Mouse (Mus musculus): ENCODE measurements around the gene Accs.

Gene Accs

DNA sequence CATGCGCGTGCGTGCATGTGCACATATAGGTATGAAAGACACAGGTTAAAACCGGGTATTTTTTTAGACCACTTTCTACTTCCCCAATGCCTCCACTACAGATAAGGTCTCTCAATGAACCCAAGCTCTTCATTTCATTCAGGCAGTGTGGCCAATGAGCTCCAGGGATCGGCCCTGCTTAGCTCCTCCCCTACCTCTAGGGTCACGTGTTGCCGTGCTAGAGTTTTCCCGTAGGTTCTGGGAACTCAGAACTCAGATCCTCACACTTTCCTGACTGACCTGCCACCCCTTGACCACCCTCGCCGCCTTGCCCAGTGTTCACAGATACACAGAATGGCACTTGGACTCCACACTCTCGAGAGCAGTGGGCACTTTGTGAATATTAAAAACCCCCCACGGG lies 9.1 kb upstream of the Accs start:
- DNase-seq (ENCODE audit: low read depth in 1 of 2, low spot score in 2 of 2) = no peak

DNA sequence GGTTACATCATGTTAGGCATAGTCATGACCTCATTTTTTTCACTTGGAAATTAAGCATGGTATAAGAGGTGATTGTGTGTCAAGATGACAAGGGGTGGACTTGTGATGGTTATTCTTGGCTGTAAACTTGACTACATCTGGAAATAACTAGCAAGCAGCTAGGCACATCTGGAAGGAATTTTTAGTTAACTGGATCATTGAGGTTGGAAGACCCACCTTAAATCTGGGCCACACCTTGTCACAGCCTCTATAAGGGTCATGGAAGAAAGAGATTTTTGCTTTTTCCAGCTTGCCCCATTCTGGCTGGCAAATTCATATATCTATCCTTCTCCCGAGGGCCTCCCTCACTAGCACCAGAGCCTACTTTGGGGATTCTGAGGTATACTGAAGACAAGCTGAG lies 1.6 kb upstream of the Accs start:
- no peak for DNase-seq (ENCODE audit: low read depth in 1 of 2, low spot score in 2 of 2)

DNA sequence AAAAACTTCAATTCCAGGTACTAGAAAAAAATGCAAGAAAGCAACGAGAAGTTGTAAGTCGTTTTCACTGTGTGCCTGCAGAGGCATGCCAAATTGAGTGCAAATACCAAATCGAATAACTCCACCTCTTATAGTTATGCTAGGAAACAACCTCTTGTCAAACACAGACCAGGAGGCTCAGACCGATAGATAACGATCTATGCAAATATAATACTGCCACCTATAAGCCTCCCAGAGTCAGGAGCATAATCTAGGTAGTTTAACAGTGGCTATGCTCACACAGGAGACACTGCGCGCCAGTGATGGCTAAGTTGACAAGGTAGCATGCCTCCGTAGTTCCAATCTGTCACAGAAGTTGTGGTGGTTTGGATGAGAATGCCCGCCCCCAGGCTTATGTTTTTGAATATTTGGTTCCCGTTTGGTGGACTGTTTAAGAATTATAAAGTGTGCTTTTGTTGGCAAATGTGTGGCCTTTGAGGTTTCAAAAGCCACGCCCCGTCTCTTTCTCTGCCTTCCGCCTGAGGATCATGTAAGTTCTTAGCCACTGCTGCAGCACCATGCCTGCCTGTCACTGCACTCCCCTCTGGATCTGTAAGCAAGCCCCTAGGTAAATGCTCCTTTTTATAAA lies 688 bp upstream of the Accs start:
- DNase-seq (ENCODE audit: low read depth in 1 of 2, low spot score in 2 of 2) = no peak

DNA sequence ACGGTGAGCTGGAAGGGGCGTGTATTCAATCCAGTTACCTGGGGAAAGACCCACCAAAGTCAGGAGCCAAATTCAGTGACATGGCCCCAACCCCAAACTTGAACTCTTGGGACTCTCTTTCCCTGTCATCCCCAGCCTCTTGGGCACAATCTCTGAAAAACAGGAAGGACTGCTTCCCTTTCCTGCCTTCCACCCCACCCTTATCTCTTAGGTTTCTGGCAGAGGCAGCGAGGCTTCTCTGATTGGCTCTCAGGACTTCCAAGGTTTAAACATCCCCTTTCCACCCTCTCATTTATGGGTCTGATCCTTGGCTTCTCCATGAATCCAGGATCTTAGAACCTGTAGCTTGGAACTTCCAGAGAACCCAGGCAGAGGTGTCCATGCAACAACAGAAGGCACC lies 8.4 kb downstream of the Accs start:
- no peak for DNase-seq (ENCODE audit: low read depth in 1 of 2, low spot score in 2 of 2)

DNA sequence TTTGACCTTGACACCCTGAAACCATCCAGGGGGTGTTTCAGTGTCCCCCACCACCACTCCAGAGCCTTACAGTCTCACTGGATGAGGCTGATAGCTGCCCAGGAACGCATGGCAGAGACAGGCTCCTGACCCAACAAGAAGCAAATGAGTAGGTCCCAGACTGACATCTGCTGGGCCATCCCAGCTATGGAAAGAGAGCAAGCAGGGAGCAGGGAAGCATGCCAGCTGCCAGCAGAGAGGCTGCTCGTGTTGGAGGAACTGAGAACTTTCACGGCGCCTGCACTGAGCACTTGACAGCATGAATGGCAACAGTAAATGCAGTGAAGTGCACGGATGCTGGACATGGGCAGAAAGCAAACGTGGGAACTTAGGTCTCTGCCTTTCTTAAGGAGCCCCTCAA lies 9.6 kb downstream of the Accs start:
- DNase-seq (ENCODE audit: low read depth in 1 of 2, low spot score in 2 of 2) = no peak

DNA sequence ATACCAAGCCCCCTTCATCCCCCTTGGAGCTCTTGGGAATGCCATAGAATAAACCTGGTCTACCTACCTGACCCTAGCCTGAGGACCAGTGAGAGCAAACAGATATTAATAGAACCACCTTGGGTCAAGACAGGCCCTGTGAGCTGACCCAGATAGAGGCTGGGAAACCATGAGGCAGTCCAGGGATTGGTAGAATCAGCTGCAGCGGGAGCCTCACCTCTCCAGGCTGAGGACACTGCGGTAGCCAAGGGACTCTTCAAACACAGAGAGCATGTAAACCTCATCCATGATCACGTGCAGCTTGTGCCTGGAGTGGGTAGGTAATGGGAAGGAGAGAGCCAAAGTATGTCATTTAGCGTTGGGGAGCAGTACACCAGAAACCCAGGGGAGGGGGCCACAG lies 10.8 kb downstream of the Accs start:
- DNase-seq (ENCODE audit: low read depth in 1 of 2, low spot score in 2 of 2) = no peak

DNA sequence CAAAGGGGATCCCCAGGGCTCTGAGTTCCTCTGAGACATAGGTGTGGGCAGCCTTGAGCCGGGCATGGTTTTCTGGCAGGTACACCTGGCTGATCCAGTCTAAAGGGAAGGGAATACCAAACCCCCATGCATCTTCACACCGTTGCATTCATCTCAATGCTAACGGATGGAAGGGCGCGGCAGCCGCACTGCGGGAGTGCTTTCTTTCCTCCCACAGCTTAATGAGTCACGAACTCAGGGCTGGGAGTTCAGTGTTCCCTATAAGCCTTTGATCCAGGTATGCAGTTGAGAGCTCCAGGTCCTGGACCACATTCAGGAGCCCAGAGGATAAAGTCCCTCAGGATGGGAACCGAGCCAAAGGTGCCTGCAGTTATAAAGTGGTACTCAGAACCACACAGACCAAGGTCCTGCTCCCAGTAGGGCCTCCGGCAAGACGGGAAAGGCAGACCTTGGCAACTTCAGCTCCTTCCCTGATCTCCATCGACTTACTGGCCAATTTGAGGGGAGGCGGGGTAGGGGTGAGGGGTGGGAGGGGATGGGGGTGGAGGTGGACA lies 13.4 kb downstream of the Accs start:
- no peak for DNase-seq (ENCODE audit: low read depth in 1 of 2, low spot score in 2 of 2)

DNA sequence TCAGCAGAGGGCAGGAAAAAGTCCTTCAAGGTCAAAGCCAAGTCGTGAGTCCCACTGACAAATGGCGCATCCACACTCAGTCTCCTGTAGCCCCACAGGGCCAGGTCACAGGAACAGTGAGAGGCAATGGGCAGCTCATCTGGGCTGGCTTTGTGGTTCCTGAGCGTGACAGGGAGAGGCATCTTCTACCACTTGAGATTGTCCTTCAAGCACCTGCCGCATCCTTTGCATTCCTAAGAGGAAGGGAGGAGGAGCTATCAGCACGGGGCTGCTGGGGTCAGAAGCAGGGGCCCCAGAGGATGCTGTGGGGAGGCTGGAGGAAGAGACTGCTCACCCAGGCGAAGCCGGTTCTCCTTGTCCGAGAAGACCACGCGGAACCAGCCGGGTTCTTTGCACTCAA lies 14.1 kb downstream of the Accs start:
- no peak for DNase-seq (ENCODE audit: low read depth in 1 of 2, low spot score in 2 of 2)

DNA sequence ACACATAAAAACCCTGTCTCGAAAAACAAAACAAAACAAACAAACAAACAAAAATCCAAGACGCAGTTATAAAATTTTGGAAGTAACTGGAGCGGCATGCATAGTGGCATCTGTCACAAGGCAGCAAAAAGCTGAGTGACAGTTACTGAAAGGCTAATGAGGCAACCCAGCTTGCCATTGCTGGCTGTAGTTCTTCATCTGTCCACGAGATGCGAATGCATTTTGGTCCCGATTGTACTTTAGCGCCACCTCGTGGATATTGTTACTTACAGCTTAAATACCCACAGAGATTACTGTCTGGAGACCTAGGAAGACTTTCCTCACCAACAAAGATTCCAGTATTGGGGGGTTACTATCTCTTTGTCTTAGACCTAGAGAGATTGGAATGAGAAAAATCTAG lies 26.2 kb downstream of the Accs start:
- peak; percentile 46 to 52 for DNase-seq (ENCODE audit: low read depth in 1 of 2, low spot score in 2 of 2)

DNA sequence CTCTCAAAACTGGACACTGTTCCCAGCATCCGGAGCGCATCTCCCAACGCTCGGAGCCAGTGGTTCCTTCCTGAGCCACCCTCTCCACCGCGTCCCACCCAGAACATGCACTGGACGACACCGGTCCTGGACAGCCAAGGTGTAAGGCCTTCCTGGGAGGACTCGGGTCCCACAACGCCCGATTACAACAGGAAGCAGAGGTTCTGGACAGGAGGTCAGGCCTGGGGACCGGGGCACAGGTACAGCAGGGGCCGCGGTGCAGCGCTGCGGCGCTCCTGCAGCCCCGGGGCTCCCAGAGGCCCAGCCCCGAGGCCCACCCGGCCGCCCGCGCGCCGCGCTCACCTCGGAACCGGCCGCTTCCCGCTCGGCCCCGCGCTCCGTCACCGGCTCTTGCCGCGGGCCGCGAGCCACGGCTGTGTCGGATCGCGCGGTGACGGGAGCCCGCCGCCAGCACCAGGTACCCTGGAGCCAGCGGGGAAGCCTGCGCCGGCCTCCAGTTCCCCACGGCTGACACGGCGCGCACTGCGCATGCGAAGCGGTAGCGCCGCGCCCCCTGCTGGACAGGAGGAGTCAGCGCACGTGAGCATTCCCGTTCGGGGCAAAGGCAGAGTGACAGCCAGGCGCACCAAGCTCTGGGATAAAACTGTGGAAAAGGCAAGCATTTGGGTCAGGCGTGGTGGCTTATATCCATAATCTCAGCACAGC lies 27.5 kb downstream of the Accs start, which contains the start of gene Ext2:
TSS of gene Ext2 (minus strand) at position 524 of the 705 bp plus-strand sequence.
- peak; percentile 39 to 79 for DNase-seq (ENCODE audit: low read depth in 1 of 2, low spot score in 2 of 2)

DNA sequence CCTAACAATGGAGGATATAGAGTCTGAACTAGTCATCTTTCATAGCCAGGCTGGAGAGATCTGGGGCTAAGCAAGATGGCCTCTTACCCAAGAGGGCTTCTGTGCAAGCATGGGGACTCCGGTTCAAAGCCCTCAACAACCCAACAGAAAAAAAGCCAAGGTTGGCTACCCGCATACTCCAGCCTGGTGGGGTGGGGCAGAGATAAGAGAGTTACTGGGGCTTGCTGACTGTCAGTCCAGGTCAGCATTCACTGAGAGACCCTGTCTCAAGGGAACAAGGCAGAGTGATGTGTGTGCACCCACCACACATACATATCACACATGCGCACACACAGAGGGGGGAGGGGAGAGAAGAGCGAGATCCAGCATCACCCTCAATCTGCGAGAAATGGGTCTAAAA lies 32.0 kb downstream of the Accs start:
- DNase-seq (ENCODE audit: low read depth in 1 of 2, low spot score in 2 of 2) = no peak

DNA sequence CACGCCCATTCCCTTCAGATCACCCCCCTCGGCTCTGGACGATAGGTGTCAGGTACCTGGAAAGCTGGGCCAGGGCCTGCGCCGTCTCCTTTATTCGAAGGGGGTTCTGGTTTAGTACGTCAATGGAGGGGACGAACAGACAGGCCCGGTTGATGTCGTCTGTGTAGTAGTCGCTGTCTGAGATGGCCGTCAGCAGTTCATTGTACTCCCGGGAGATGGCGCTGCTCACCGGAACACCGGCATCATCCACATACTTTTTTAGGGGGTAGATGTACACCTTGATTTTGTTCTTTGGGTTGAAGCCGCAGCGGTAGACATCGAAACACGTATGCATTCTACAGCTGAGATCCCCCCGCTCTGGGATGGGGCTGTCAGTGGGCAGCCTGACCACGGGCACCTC lies 36.4 kb downstream of the Accs start:
- DNase-seq (ENCODE audit: low read depth in 1 of 2, low spot score in 2 of 2) = no peak

DNA sequence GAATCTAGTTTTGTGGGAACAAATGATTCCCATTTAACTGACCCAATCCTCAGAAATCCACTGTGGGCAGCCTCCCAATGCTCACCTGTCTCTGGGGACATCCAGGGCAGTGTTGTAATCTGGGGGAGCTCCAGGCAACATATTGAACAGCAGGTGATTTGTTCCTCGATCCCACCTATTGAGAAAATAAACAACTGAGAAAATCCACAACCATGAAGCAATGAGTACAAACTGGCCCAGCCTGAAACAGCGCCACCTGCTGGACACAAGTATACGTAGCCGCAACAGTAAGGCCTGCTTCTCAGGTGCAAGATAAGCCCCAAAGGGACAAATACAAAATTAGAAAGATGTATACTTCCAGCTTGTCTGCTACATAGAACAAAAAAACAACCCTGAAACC lies 37.9 kb downstream of the Accs start:
- peak in 1 of 2 experiments; percentile 33 for DNase-seq (ENCODE audit: low read depth in 1 of 2, low spot score in 2 of 2)

DNA sequence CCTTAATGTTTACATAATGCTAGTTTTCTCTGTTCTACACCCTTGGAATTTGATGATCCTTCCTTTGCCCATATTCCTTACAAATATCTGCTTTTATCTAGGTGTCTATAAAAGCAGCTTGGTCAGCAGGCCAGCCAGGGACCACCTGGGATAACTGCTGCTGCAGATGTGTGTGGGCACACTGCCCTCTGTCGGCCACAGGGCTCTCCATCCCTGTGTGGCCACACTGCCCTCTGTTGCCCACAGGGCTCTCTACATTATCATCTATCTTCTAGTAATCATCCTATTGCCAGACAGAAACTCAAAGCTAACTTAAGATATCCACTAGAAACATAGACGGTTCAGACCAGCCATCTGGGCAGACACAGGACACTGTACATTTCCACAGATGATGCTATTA lies 39.8 kb downstream of the Accs start:
- DNase-seq (ENCODE audit: low read depth in 1 of 2, low spot score in 2 of 2) = no peak

DNA sequence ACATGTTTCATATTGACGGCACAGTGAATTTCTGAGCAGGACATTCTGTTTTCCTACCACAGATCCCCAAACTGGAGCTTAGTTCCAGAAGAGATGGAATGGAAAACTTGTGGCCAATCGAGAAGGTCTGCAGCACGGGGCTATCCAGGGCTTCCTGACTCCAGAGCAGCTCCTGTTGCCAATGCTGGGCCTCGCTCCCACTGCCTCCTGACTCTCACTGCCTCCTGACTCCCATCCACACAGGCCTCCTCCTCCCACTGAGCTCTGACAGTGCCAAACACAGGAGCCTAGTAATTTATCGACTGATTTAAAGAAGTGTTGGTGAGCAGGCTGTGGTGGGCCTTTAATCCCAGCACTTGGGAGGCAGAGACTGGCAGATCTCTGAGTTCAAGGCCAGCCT lies 41.7 kb downstream of the Accs start:
- DNase-seq (ENCODE audit: low read depth in 1 of 2, low spot score in 2 of 2) = no peak

DNA sequence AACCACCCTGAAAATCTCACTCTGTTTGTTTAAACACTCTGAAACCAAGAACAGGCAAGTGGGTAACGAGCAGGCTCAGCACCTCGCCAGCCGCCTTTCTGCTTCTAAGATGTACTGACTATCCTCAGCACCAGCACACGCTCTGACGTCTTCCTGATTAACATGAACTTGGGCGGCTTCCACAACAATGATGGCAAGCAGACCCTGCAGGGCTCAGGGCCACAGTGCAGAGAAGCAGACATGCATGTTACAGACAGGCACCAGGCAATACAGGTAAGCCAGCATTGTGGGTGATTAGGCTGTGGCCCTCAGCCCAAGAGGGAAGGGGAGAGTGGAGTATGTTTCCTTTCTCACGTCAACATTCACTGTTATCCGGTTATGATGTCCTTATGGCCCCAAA lies 42.3 kb downstream of the Accs start:
- no peak for DNase-seq (ENCODE audit: low read depth in 1 of 2, low spot score in 2 of 2)

DNA sequence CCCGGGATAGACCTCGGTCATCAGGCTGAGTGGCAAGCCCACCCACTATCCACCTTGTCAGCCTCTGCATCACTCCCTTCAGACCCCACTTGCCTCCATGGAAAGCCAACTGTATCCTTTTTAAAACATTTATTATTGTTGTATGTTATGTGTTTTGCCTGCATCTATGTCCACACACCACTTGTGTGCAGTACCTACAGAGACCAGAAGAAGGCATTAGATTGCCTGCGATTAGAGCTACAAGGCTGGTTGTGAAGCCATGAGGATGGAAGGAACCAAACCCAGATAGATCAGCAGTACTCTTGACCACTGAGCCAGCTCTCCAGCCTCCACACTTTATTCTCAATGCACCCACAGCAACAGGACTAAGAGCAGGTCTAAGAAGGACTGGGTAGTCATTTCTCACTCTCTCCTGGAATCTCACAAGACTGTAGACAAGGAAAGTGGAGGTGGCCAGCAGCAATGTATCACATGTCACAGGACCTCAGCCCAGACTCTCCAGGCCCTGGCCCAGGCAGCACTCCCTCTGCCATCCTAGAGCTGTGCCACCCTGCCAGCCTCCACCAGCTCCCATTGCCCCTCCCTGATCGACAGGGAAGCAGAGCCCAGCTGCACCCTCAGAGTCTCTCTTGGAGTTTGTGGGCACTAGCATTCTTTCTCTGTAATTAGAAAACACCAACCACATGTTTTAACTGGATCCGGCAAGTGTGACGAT lies 43.1 kb downstream of the Accs start:
- DNase-seq (ENCODE audit: low read depth in 1 of 2, low spot score in 2 of 2) = no peak

DNA sequence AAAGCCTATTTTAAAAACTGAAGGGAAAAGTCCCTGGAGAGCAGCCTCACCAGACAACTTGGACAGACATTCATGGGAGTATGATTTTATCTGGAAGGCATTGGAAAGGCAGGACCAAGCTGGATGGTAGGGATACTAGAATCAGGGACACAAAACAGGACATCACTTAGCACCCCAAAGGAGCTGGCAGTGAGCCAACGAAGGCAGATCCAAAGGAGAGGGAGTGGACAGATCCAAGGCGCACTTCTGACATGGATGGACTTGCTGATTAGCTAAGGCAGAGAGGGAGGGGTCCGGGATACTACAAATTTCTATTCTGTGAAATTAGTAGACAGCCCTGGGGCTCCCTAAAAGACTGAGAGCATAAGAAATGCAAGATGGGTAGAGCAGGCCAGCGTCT lies 44.2 kb downstream of the Accs start:
- DNase-seq (ENCODE audit: low read depth in 1 of 2, low spot score in 2 of 2) = no peak

DNA sequence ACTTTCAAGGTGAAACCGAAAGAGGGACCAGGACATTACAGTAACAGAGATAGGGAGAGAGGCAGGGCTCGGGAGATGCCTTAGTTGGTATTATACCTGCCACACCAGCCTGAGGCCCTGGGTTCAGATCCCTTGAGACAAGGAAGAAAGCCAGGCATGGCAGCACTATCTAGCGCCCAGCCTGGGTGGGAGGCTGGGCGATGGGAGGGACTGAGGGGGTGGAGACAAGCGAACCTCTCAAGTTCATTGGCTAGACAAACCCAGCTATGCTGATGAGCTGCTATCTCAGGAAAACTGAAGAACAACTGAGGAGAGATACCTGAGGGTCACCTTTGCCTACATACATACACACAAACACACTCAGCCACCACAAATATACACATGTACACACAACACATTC lies 44.7 kb downstream of the Accs start:
- DNase-seq (ENCODE audit: low read depth in 1 of 2, low spot score in 2 of 2) = no peak

DNA sequence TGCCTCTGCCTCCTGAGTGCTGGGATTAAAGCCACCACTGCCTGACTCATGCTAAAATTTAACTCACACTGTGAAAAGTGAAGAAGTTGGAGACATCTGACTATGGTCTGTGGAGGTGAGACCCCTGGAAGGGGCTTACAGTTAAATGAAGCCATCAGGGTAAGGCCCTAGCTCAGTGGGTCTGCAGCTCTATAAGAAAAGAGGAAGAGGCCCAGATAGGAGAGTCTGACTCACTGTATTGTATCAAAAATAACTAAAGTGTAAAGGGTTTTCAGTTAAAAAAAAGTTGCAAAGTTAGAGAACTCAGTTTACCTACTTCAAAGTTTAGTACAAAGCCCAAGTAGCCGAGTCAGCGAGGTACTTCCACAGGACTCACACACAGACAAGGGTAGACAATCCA lies 46.8 kb downstream of the Accs start:
- DNase-seq (ENCODE audit: low read depth in 1 of 2, low spot score in 2 of 2) = no peak

DNA sequence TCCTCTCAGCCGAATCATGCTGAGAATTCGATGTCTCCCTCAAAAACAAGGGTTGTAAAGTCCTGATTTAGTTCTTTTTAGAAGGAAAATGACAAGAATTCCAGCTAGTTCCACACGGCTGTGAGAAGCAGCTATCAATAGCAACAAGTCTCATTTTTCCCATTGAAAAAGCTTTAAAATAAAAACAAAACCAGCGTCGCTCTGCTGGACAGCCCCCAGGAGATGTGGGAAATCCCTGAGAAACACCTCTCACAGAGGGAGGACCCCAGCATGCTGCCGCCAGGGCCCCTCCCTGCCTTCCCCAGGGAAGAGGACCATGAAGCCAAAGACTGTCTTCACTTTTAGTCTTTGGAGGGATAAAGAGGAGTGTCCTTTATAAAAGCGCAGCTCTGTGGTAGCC lies 48.6 kb downstream of the Accs start:
- DNase-seq (ENCODE audit: low read depth in 1 of 2, low spot score in 2 of 2) = no peak

DNA sequence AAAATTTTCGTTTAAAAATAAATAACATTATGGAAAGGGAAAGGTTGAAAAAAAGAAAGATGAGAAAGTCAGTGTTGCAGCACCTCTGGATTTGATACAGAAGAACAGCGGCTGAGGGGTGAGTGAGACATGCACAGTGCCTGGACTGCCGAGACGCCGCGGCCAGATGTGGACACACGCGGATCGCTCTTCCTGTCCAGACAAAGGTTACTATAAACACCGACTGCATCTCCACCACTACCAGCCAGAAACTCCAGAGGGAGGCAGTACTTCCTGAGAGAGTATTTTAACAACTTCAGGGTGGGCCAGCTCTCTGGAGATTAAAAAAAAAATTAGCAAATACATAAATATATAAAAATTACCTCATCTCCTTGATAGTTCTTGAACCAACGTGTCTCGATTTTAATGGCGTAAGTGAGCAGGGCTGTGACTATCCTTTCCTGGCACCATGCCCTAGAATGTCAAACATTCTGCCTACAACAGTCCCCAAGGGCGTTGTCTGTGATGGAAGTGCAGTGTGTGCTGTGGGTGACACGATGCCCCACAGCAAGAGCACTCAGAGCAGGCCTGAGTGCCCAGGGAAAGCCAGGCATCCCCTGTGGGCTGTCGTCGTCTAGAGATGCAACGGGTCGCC lies 52.5 kb downstream of the Accs start:
- no peak for DNase-seq (ENCODE audit: low read depth in 1 of 2, low spot score in 2 of 2)

All from monocyte, adult 2 months (primary cell).